Comparison of ENCODE assay signal across 8 mouse cellular contexts in the genomic region with DNA sequence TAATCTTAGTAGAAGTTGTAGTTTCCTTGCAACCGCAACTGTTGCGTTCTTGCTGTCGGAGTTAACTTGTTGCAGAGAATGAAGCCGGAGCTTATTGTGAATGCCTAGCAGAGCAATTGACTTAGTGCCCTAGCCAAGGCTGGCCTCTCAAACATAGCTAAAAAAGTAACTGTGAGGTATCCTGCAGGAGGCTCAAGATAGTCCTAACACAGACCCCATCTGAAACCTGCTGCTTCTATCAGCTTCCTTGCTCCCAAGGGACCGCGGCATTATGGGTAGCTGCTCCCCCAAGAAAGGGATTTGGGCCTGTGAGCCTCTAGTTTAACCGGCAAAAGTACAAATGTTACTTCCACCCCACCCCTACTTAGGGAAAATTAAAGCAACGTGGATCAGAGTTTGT. TPM values are rescaled to one million over a fixed set of nuclear protein-coding genes. Genes with fewer than 3 reads are reported as not detected.
DNase-seq lines count a peak whose midpoint lies in the region; ATAC-seq lines count a peak whose summit lies in the region.

No protein-coding gene starts in this region.

- H3K4me2 ChIP-seq in forebrain, embryonic 14.5 days (ENCODE audit: low read length): peak overlapping the region; percentile 82
- H3K4me2 ChIP-seq in limb, embryonic 11.5 days (ENCODE audit: low read depth, severe bottlenecking): peak overlapping the region; percentile 69
- peak overlapping the region; percentile 91 for H3K4me2 ChIP-seq in neural tube, embryonic 15.5 days

- H3K9ac ChIP-seq in forebrain, embryonic 14.5 days (ENCODE audit: low read length): no peak overlapping the region
- no peak overlapping the region for H3K9ac ChIP-seq in limb, embryonic 11.5 days (ENCODE audit: low read length)
- H3K9ac ChIP-seq in neural tube, embryonic 15.5 days (replicated peaks): no peak overlapping the region

- H3K4me1 ChIP-seq in forebrain, embryonic 14.5 days (ENCODE audit: control insufficient read depth, insufficient read depth, low read length): peaks cover 6% of the 10 kb centered on the region; the same call in 1 of the 2 replicates
- peaks cover 13% of the 10 kb centered on the region for H3K4me1 ChIP-seq in limb, embryonic 11.5 days (ENCODE audit: control insufficient read depth, insufficient read depth, low read length)
- peaks cover 37% of the 10 kb centered on the region for H3K4me1 ChIP-seq in neural tube, embryonic 15.5 days

- no peak overlapping the region for H3K27ac ChIP-seq in forebrain, embryonic 14.5 days (ENCODE audit: low read depth, low read length)
- no peak overlapping the region for H3K27ac ChIP-seq in limb, embryonic 11.5 days (replicated peaks; ENCODE audit: low read depth, low read length)
- H3K27ac ChIP-seq in neural tube, embryonic 15.5 days (replicated peaks): no peak overlapping the region; the same call in 1 of the 2 replicates

- H3K27me3 ChIP-seq in forebrain, embryonic 14.5 days (replicated peaks; ENCODE audit: control insufficient read depth, insufficient read depth, low read length): no peaks in the 10 kb centered on the region
- no peaks in the 10 kb centered on the region for H3K27me3 ChIP-seq in limb, embryonic 11.5 days (ENCODE audit: control insufficient read depth, insufficient read depth, low read length)
- no peaks in the 10 kb centered on the region for H3K27me3 ChIP-seq in neural tube, embryonic 15.5 days (replicated peaks)

- DNase-seq in left cerebral cortex, postnatal 4 days: peak; percentile 25
- no peak for DNase-seq in left cerebral cortex, adult 18-20 months (ENCODE audit: low spot score in 2 of 2)
- no peak for DNase-seq in forebrain, embryonic 14.5 days (ENCODE audit: low spot score)
- DNase-seq in limb, embryonic 11.5 days (ENCODE audit: low spot score): no peak
- DNase-seq in right cerebral cortex, adult 2 months (ENCODE audit: low spot score in 2 of 2): no peak
- no peak for DNase-seq in thymus, postnatal 4 days

- no peak overlapping the region for H3K4me3 ChIP-seq in forebrain, embryonic 14.5 days (ENCODE audit: low read depth, low read length)
- H3K4me3 ChIP-seq in limb, embryonic 11.5 days (ENCODE audit: low read depth, low read length): peak overlapping the region; percentile 91
- H3K4me3 ChIP-seq in neural tube, embryonic 15.5 days (replicated peaks): peak overlapping the region; percentile 95; the same call in 1 of the 2 replicates

- H3K9me3 ChIP-seq in forebrain, embryonic 14.5 days (replicated peaks; ENCODE audit: control insufficient read depth, low read length): no peaks in the 10 kb centered on the region
- no peaks in the 10 kb centered on the region for H3K9me3 ChIP-seq in limb, embryonic 11.5 days (ENCODE audit: control insufficient read depth, low read length)
- no peaks in the 10 kb centered on the region for H3K9me3 ChIP-seq in neural tube, embryonic 15.5 days (replicated peaks)

- peaks cover 26% of the 10 kb centered on the region for H3K36me3 ChIP-seq in forebrain, embryonic 14.5 days (ENCODE audit: control insufficient read depth, insufficient read depth, low read length)
- H3K36me3 ChIP-seq in limb, embryonic 11.5 days (ENCODE audit: control insufficient read depth, insufficient read depth, low read length): no peaks in the 10 kb centered on the region; the same call in 1 of the 2 replicates
- H3K36me3 ChIP-seq in neural tube, embryonic 15.5 days: peaks cover 16% of the 10 kb centered on the region

- 34% methylated on average over 8 of the region's 8 CpGs for WGBS in forebrain, embryonic 14.5 days
- WGBS in limb, embryonic 11.5 days: 37% methylated on average over 8 of the region's 8 CpGs
- 37% methylated on average over 8 of the region's 8 CpGs for WGBS in neural tube, embryonic 15.5 days

- ATAC-seq in forebrain, embryonic 14.5 days: no peak
- ATAC-seq in limb, embryonic 11.5 days (ENCODE audit: insufficient number of reproducible peaks, low FRiP score, low TSS enrichment, low read depth): no peak
- no peak for ATAC-seq in neural tube, embryonic 15.5 days (ENCODE audit: low FRiP score)
- no peak for ATAC-seq in inflammation-experienced regulatory T-cells, adult 6 months

- intact Hi-C loops in left cerebral cortex, postnatal 4 days (cut with DNase I): loop anchor here (5.0 to 10.0 kb wide), 3 partner anchors 59 to 341 kb away; partner anchors contain the start of gene Brms1l

RNA-seq across cellular contexts. Expression of gene Nfkbia, which starts 0.9 kb away (rescaled TPM):
- total RNA-seq in left cerebral cortex, postnatal 4 days (2021): 10 to 100 TPM; 26.8 to 33.6 TPM
- 10 to 100 TPM; 27.2 to 32.0 TPM for total RNA-seq in left cerebral cortex, adult 18-20 months (2021)
- polyA plus RNA-seq in forebrain, embryonic 14.5 days (2014; fragmentation: Nextera tagmentation; extraction: Ambion mirVana): 40.0 and 49.7 TPM in 2 replicates
- polyA plus RNA-seq in limb, embryonic 11.5 days (2014; fragmentation: Nextera tagmentation; extraction: Ambion mirVana): 65.1 and 70.4 TPM in 2 replicates
- 60.2 and 92.7 TPM in 2 replicates for polyA plus RNA-seq in neural tube, embryonic 15.5 days (2015; fragmentation: Nextera tagmentation; extraction: Ambion mirVana)
- 100 to 1,000 TPM; 545 to 574 (median 562) TPM for polyA plus RNA-seq in inflammation-experienced regulatory T-cells, adult 6 months (2017; shearing (Covaris generic))
